Mouse (Mus musculus) limb, embryonic 10.5 days (tissue): ENCODE measurements around the gene Scfd2. TPM values are rescaled to one million over a fixed set of nuclear protein-coding genes. Genes with fewer than 3 reads are reported as not detected.
A peak's percentile ranks its signal among the peaks of the same experiment; 100 is the strongest.

ENCODE experiments used
- DNase-seq: peaks from one replicate; pipeline ENCODE4 v3.0.0-alpha.2; 2017; ENCODE audit warnings: low spot score
- H3K27ac ChIP-seq: fragments of 300-500 bp; sonication (generic); 2 replicates; pipeline ENCODE4 v1.5.1; 2016; ENCODE audit warnings: mild to moderate bottlenecking
- H3K27me3 ChIP-seq: fragments of 300-500 bp; sonication (generic); 2 replicates; pipeline ENCODE4 v1.6.1; 2016; ENCODE audit warnings: low read depth, mild to moderate bottlenecking; ENCODE audit not compliant: poor library complexity, severe bottlenecking
- H3K36me3 ChIP-seq: fragments of 300-500 bp; sonication (generic); 2 replicates; pipeline ENCODE4 v1.6.1; 2016; ENCODE audit warnings: mild to moderate bottlenecking, moderate library complexity
- H3K4me1 ChIP-seq: fragments of 300-500 bp; sonication (generic); 2 replicates; pipeline ENCODE4 v1.6.1; 2016
- H3K4me3 ChIP-seq: fragments of 300-500 bp; sonication (generic); 2 replicates; pipeline ENCODE4 v1.5.1; 2016; ENCODE audit warnings: mild to moderate bottlenecking, moderate library complexity
- H3K9me3 ChIP-seq: fragments of 300-500 bp; sonication (generic); replicated peaks from 2 replicates; pipeline ENCODE4 v1.6.1; 2016; ENCODE audit warnings: mild to moderate bottlenecking
- WGBS: fragments of 180-500 bp; shearing (Covaris S2); methylation state at CpG from one replicate; pipeline ENCODE4 v1.1.7; 2016; 5-methylcytosine and 5-hydroxymethylcytosine counted together
- polyA plus RNA-seq: library from polyadenylated mRNA; unstranded; fragments of >200 nt; fragmentation: Nextera tagmentation; extraction: Ambion mirVana; gene quantifications from 2 replicates; pipeline ENCODE4 v1.2.1, GENCODE M21; 2016

The Scfd2 gene
- polyA plus RNA-seq, 1 experiment from 2014 or later: 18.1 TPM

DNA sequence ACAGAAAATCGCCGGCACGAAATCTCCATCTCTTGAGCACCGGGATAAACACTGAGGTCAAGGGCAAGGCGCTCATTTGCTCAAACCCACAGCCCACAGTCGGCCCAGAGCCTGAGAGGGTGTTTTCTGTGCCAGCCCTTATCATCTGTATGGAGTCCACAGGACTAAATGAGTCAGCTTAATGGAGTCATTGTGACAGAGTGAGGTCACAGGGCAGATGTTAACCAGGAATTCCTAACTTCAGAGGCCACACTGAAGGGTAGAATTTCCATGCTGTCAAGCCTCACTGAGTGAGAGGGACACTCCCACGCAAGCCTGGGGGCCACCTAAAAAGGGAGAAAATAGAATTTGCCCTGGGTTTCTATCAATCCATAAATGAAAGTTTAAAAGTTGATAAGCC, 371.7 kb downstream of the Scfd2 start:
- peaks cover 69% of the 10 kb centered on the region for H3K4me1 ChIP-seq
- DNase-seq: no peak
- H3K27ac ChIP-seq: peak overlapping the region; percentile 59; the same call in 1 of the 2 replicates
- no peaks in the 10 kb centered on the region for H3K9me3 ChIP-seq
- WGBS: 29% methylated on average over 7 of the region's 7 CpGs
- H3K36me3 ChIP-seq: no peaks in the 10 kb centered on the region
- no peaks in the 10 kb centered on the region for H3K27me3 ChIP-seq
- H3K4me3 ChIP-seq: no peak overlapping the region

- no peaks in the 10 kb centered on the region for H3K36me3 ChIP-seq
- H3K4me1 ChIP-seq: peaks cover 71% of the 10 kb centered on the region
- DNase-seq: no peak
- WGBS: 74% methylated on average over 6 of the region's 6 CpGs
- no peaks in the 10 kb centered on the region for H3K9me3 ChIP-seq
- H3K27me3 ChIP-seq: no peaks in the 10 kb centered on the region
- no peak overlapping the region for H3K4me3 ChIP-seq
- peak overlapping the region; percentile 59; the same call in 1 of the 2 replicates for H3K27ac ChIP-seq
Observed at GRCm38 (mm10) chr5:74158929-74159632, 372.5 kb downstream of the Scfd2 start.

DNA sequence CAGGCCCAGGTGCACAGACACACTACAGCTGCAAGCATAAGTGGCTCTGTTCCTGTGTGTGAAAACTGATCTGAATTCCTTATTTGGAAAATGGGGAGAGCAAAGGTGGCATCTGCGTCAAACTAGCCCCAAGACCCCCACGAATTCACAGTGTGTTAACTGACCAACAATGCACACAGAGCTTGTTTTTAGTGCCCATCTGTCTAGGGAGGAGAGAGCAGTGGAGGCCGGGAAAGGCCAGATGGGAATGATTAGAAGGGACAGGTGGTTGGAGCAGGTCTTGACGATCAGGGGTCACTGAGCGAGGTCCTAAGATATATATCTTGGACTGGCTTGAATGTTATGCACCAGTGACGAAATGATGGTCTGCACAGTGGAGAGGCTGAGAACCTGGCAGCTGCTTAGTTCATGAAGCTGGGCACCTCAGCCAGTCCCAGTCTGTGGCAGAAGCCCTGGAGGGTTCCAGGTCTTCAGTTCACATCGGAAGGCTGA, 375.7 kb downstream of the Scfd2 start:
- Histone ChIP-seq H3K27ac (peak overlapping the region; percentile 72; the same call in 1 of the 2 replicates), H3K9me3 (no peaks in the 10 kb centered on the region)
- peak; percentile 80 for DNase-seq

More for the DNA sequence above, 375.7 kb downstream of the Scfd2 start:
- H3K27me3 ChIP-seq: no peaks in the 10 kb centered on the region
- no peaks in the 10 kb centered on the region for H3K36me3 ChIP-seq
- peaks cover 52% of the 10 kb centered on the region for H3K4me1 ChIP-seq
- WGBS: 15% methylated on average over 7 of the region's 7 CpGs
- 0 out of 2 replicates have a peak overlapping the region, but pooled peaks have one; percentile 5 for H3K4me3 ChIP-seq

Other genes starting within 250 kb of the Scfd2 start
- 118 and 141 TPM in 2 replicates for gene Fip1l1, start 3.7 kb upstream of the Scfd2 start, polyA plus RNA-seq
- gene Lnx1, start 171.2 kb upstream of the Scfd2 start, polyA plus RNA-seq: 1.8 and 2.0 TPM in 2 replicates